8 mouse cellular contexts compared by ENCODE assay signal in genomic region chr14:14012383-14013251, GRCm38 (mm10). TPM values are rescaled to one million over a fixed set of nuclear protein-coding genes. Genes with fewer than 3 reads are reported as not detected.
DNase-seq lines count a peak whose midpoint lies in the region; ATAC-seq and TF ChIP-seq lines count a peak whose summit lies in the region.

No protein-coding gene starts in this region.

- peak overlapping the region; percentile 84 for H3K4me2 ChIP-seq in embryonic facial prominence, embryonic 13.5 days
- peak overlapping the region; percentile 91 for H3K4me2 ChIP-seq in limb, embryonic 12.5 days
- peak overlapping the region; percentile 92 for H3K4me2 ChIP-seq in midbrain, embryonic 14.5 days (ENCODE audit: low read length)

- peak; percentile 81 for DNase-seq in 416B (ENCODE audit: low read depth)
- DNase-seq in adrenal gland, postnatal 4 days (ENCODE audit: low spot score in 2 of 2) = peak; percentile 62 to 67
- DNase-seq in heart, adult 2 months = peak; percentile 91 to 93
- peak; percentile 94 for DNase-seq in kidney, adult 2 months
- DNase-seq in midbrain, embryonic 14.5 days = peak; percentile 93
- peak; percentile 70 for DNase-seq in spleen, adult 12 weeks (ENCODE audit: low spot score)

- peaks cover 6% of the 10 kb centered on the region for H3K36me3 ChIP-seq in embryonic facial prominence, embryonic 13.5 days
- no peaks in the 10 kb centered on the region; the same call in 1 of the 2 replicates for H3K36me3 ChIP-seq in heart, adult 2 months (ENCODE audit: control insufficient read depth, insufficient read depth, low read length)
- no peaks in the 10 kb centered on the region; the same call in 1 of the 2 replicates for H3K36me3 ChIP-seq in kidney, adult 2 months (ENCODE audit: control insufficient read depth, insufficient read depth, low read length)
- H3K36me3 ChIP-seq in limb, embryonic 12.5 days = peaks cover 6% of the 10 kb centered on the region; the same call in 1 of the 2 replicates
- no peaks in the 10 kb centered on the region for H3K36me3 ChIP-seq in midbrain, embryonic 14.5 days (ENCODE audit: control insufficient read depth, insufficient read depth, low read length)

- peak; percentile 35 for TF ChIP-seq CTCF in heart, adult 2 months (IDR thresholded peaks at IDR 0.05)
- TF ChIP-seq CTCF in kidney, adult 2 months (conservative IDR thresholded peaks at IDR 0.05; ENCODE audit: insufficient read depth, insufficient read length, low read depth, low read length) = no peak

- WGBS in embryonic facial prominence, embryonic 13.5 days = under 1% methylated on average over 95 of the region's 116 CpGs
- 3% methylated on average over 113 of the region's 116 CpGs for WGBS in heart, adult 2 months
- WGBS in kidney, adult 2 months = 1% methylated on average over 113 of the region's 116 CpGs
- under 1% methylated on average over 91 of the region's 116 CpGs for WGBS in limb, embryonic 12.5 days
- WGBS in midbrain, embryonic 14.5 days = under 1% methylated on average over 107 of the region's 116 CpGs

- peak; percentile 36 for TF ChIP-seq POLR2A in heart, adult 2 months (IDR thresholded peaks at IDR 0.05; ENCODE audit: insufficient read depth, low read depth, low read length)
- peak; percentile 5 for TF ChIP-seq POLR2A in kidney, adult 2 months (IDR thresholded peaks at IDR 0.05; ENCODE audit: low read depth, low read length)

- H3K27ac ChIP-seq in embryonic facial prominence, embryonic 13.5 days = peak overlapping the region; percentile 99
- peak overlapping the region; percentile 96 for H3K27ac ChIP-seq in heart, adult 2 months
- peak overlapping the region; percentile 74 for H3K27ac ChIP-seq in kidney, adult 2 months (ENCODE audit: insufficient read depth, low read depth, low read length)
- peak overlapping the region; percentile 99 for H3K27ac ChIP-seq in limb, embryonic 12.5 days
- peak overlapping the region; percentile 99 for H3K27ac ChIP-seq in midbrain, embryonic 14.5 days (replicated peaks; ENCODE audit: low read depth, low read length)

- no peaks in the 10 kb centered on the region for H3K27me3 ChIP-seq in embryonic facial prominence, embryonic 13.5 days
- no peaks in the 10 kb centered on the region for H3K27me3 ChIP-seq in heart, adult 2 months (ENCODE audit: control insufficient read depth, insufficient read depth, low read length)
- H3K27me3 ChIP-seq in kidney, adult 2 months (replicated peaks; ENCODE audit: control insufficient read depth, insufficient read depth, low read length) = no peaks in the 10 kb centered on the region
- H3K27me3 ChIP-seq in limb, embryonic 12.5 days = no peaks in the 10 kb centered on the region
- no peaks in the 10 kb centered on the region for H3K27me3 ChIP-seq in midbrain, embryonic 14.5 days (ENCODE audit: control insufficient read depth, insufficient read depth, low read length)

- intact Hi-C loops in heart, adult 2 months (cut with DNase I) = loop anchor here (2.0 to 5.0 kb wide), 3 partner anchors 52 to 108 kb away; partner anchors contain the start of genes Atxn7, Psmd6 and Thoc7

- H3K79me2 ChIP-seq in heart, adult 2 months (replicated peaks; ENCODE audit: control insufficient read depth, insufficient read depth, low read length) = peaks cover 2% of the 10 kb centered on the region; the same call in 1 of the 2 replicates

- H3K4me3 ChIP-seq in embryonic facial prominence, embryonic 13.5 days = peak overlapping the region; percentile 89
- H3K4me3 ChIP-seq in heart, adult 2 months = peak overlapping the region; percentile 63
- H3K4me3 ChIP-seq in kidney, adult 2 months (ENCODE audit: insufficient read depth, low read depth, low read length) = peak overlapping the region; percentile 90
- H3K4me3 ChIP-seq in limb, embryonic 12.5 days (replicated peaks) = peak overlapping the region; percentile 87
- peak overlapping the region; percentile 75 for H3K4me3 ChIP-seq in midbrain, embryonic 14.5 days (replicated peaks; ENCODE audit: low read depth, low read length)

- H3K9me3 ChIP-seq in embryonic facial prominence, embryonic 13.5 days = no peaks in the 10 kb centered on the region
- no peaks in the 10 kb centered on the region for H3K9me3 ChIP-seq in limb, embryonic 12.5 days
- H3K9me3 ChIP-seq in midbrain, embryonic 14.5 days (ENCODE audit: control insufficient read depth, low read length) = no peaks in the 10 kb centered on the region

- H3K4me1 ChIP-seq in embryonic facial prominence, embryonic 13.5 days = peaks cover 24% of the 10 kb centered on the region
- peaks cover 3% of the 10 kb centered on the region for H3K4me1 ChIP-seq in heart, adult 2 months (ENCODE audit: control insufficient read depth, insufficient read depth, low read length)
- H3K4me1 ChIP-seq in kidney, adult 2 months (ENCODE audit: control insufficient read depth, insufficient read depth, low read length) = peaks cover 3% of the 10 kb centered on the region; the same call in 1 of the 2 replicates
- H3K4me1 ChIP-seq in limb, embryonic 12.5 days (replicated peaks) = peaks cover 14% of the 10 kb centered on the region
- peaks cover 8% of the 10 kb centered on the region for H3K4me1 ChIP-seq in midbrain, embryonic 14.5 days (ENCODE audit: control insufficient read depth, insufficient read depth, low read length)

- peak overlapping the region; percentile 99 for H3K9ac ChIP-seq in embryonic facial prominence, embryonic 13.5 days
- H3K9ac ChIP-seq in heart, adult 2 months (ENCODE audit: low read depth, low read length) = peak overlapping the region; percentile 98
- peak overlapping the region; percentile 97 for H3K9ac ChIP-seq in limb, embryonic 12.5 days (replicated peaks)
- H3K9ac ChIP-seq in midbrain, embryonic 14.5 days (replicated peaks; ENCODE audit: low read length) = peak overlapping the region; percentile 99

- ATAC-seq in embryonic facial prominence, embryonic 13.5 days (ENCODE audit: insufficient number of reproducible peaks, insufficient read depth, low FRiP score, low TSS enrichment, low read depth) = peak; percentile 91
- peak; percentile 88 for ATAC-seq in limb, embryonic 12.5 days (ENCODE audit: insufficient number of reproducible peaks, insufficient read depth, low FRiP score, low TSS enrichment, low read depth)
- ATAC-seq in midbrain, embryonic 14.5 days (ENCODE audit: low FRiP score, low TSS enrichment) = peak; percentile 90

- no peak for TF ChIP-seq EP300 in heart, adult 2 months (IDR thresholded peaks at IDR 0.05; ENCODE audit: insufficient read depth, low read depth, low read length)

RNA-seq across cellular contexts. Expression of gene Thoc7, which starts 51.0 kb away (rescaled TPM):
- total RNA-seq in adrenal gland, postnatal 4 days (2021) = 100 to 1,000 TPM; 137 to 141 TPM
- polyA plus RNA-seq in embryonic facial prominence, embryonic 13.5 days (2015; fragmentation: Nextera tagmentation; extraction: Ambion mirVana) = 200 and 231 TPM in 2 replicates
- total RNA-seq in heart, adult 2 months (2021) = 10 to 100 TPM; 80.1 to 99.4 TPM
- polyA plus RNA-seq in heart, adult 2 months (2012; rRNA removed) = 30.6 and 38.3 TPM in 2 replicates
- polyA plus RNA-seq in kidney, adult 2 months (2012; rRNA removed) = 30.5 and 47.3 TPM in 2 replicates
- polyA plus RNA-seq in limb, embryonic 12.5 days (2016; fragmentation: Nextera tagmentation; extraction: Ambion mirVana) = 228 and 236 TPM in 2 replicates
- polyA plus RNA-seq in midbrain, embryonic 14.5 days (2014; fragmentation: Nextera tagmentation; extraction: Ambion mirVana) = 198 and 218 TPM in 2 replicates

RNA-seq across cellular contexts. Expression of gene Atxn7, which starts 51.4 kb away (rescaled TPM):
- 10 to 100 TPM; 32.0 to 35.2 TPM for total RNA-seq in adrenal gland, postnatal 4 days (2021)
- 5.0 and 5.6 TPM in 2 replicates for polyA plus RNA-seq in embryonic facial prominence, embryonic 13.5 days (2015; fragmentation: Nextera tagmentation; extraction: Ambion mirVana)
- total RNA-seq in heart, adult 2 months (2021) = 10 to 100 TPM; 16.1 to 16.2 TPM
- polyA plus RNA-seq in heart, adult 2 months (2012; rRNA removed) = 13.9 and 22.4 TPM in 2 replicates
- polyA plus RNA-seq in kidney, adult 2 months (2012; rRNA removed) = 23.7 and 30.7 TPM in 2 replicates
- 4.8 and 5.5 TPM in 2 replicates for polyA plus RNA-seq in limb, embryonic 12.5 days (2016; fragmentation: Nextera tagmentation; extraction: Ambion mirVana)
- 4.2 and 4.6 TPM in 2 replicates for polyA plus RNA-seq in midbrain, embryonic 14.5 days (2014; fragmentation: Nextera tagmentation; extraction: Ambion mirVana)

Comparison
In these comparisons a context has a peak if more than half of its experiments do, and no peak if none do; other contexts are left out.
1. Peak in every context shown above with its lines: DNase-seq, ATAC-seq, H3K4me3 ChIP-seq and H3K27ac ChIP-seq.